Mouse (Mus musculus) adrenal gland, postnatal 25 days (tissue): ENCODE measurements at regions not wholly inside any gene's neighbourhood (a gene's known extent, or its start where the extent isn't known, plus 50 kb on each side); places are given as distances from the start of the nearest gene placed in this dataset.
A peak's percentile ranks its signal among the peaks of the same experiment; 100 is the strongest.

Experiments used
- DNase-seq: peaks from one replicate; pipeline ENCODE4 v3.0.0; 2021; ENCODE audit warnings: mixed read lengths

DNA sequence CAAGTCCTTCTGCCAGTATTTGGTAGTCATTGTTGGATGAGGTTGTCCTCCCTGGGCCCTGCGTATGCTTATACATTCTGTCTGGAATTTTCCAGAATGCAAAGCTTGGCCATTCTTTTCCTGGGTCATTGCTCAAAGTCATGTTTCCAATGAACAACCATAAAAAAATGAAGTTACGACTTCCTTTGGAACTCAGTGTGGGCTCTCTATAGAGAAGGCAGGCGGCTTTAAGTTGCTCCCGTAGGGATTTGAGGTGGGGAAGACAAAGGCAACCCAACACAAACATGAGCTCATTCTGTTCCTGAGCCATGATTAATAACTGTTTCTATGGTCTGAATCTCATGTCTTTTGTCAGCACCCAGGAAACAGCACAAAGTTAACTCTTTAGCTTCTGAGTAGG lies 204.3 kb downstream of the Hhipl2 start:
- DNase-seq = no peak

GRCm38 (mm10) chr1:183624266-183624665 lies 206.3 kb downstream of the Hhipl2 start:
- no peak for DNase-seq

GRCm38 (mm10) chr1:183633810-183634209 lies 215.8 kb downstream of the Hhipl2 start:
- no peak for DNase-seq

DNA sequence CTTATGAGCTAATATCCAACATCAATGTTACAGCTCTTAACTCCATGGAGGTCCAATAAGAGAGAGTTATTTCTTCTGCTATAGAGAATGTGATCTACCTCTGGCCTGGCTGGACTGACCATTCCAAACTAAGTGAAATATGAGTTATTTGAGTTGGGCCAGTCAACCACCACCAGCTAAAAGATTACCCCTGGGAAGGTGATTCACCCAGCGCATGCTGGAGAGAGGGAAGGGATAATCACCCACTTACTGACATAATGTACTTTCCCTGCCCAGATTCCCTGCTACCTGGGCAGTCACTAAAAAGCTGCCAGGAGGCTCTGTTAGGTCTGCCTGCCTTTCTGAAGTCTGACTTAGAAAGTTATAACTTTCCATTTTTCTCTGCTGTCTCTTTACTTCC lies 216.8 kb downstream of the Hhipl2 start:
- DNase-seq = no peak

DNA sequence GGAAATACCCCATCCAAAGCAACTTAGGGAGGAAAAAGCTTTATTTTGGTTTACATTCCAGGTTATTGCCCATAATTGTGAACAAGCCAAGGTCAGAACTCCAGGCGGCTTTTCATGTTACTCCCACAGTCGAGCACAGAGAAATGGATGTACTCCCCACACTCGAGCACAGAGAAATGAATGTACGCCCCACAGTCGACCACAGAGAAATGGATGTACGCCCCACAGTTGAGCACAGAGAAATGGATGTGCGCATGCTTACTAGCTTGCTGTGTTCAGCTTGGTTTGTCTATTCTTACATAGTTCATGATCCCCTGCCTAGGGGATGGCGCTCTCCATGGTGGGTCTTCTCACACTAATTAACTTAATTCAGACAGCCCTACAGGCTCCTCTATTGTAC lies 219.2 kb downstream of the Hhipl2 start:
- DNase-seq = no peak

DNA sequence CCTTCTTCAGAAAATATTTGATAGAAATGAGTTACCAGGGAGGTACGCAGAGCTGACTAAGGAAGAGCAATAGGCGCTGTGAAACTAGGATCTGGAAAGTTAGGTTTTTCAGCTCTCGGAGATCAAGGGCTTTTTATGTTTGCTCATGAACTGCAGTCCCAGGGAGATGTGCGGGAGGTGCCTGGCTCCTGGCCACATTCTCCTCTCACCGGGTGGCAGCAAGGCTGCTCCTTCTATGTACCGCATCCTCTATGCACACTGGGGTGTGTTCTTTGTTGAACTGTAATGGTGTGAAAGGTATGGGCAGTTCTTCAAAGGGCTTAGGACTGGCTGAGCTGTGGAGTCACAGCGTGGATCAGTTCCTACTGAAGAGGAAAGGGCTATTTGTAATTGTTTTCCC lies 221.3 kb downstream of the Hhipl2 start:
- no peak for DNase-seq

DNA sequence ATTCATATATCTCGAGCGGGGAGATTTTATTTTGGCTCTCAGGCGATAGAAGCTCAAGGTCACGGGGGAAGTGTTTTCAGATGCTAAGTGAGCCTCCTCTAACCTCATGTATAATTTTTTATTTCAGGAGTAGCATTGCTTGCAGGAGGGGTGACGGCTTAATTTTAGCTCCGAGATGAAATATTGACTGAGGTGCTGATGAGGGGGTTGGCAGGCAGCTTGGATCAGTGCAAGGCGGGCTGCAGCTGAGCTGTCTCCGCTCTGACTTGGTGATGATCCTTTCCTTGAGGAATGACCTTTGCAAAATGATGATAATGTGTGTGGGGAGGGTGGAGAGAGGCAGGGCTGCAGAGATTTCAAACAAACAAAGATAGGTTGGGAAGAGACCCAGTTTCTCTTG lies 222.6 kb downstream of the Hhipl2 start:
- no peak for DNase-seq

GRCm38 (mm10) chr1:183644001-183644400 lies 226.0 kb downstream of the Hhipl2 start:
- no peak for DNase-seq

DNA sequence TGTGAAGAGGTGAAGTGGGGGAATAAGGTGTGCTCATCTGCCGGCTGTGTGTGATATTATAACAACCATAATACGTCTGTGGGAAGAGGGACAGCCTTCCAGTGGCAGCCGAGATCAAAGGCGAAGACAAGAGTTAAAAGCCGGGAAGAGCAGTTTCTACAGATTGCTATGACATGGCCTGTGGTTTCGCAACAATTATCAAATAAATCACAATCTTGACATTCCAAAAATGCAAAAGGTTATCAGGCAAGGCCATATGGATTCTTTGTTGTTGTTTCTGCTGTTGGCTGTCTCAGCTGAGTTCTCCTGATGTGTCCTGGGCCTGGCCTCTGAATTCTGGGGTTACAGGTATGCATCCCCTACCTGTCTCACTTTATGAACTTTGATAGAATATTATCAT lies 235.9 kb downstream of the Hhipl2 start:
- no peak for DNase-seq

DNA sequence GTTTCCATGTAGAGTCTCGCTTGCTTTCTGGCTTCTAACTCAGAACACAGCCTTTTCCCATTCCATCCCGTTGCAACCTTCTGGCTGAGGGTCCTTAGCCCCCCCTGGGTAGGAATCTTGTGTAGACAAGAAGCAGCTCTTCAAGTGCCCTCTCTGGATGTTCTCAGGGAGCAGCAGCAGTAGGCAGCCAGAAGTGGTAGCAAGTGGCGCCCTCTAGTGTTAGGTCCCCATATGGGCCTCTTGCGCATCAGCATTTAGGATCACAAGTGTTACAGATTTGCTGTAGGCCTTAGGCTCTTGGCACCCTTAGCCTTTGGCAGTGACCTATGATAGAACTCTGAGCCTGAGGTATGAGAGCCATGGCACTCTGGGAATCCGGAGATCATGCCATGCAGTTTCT lies 239.0 kb downstream of the Hhipl2 start:
- DNase-seq = peak; percentile 64

- no peak for DNase-seq
Measured at GRCm38 (mm10) chr1:183660541-183660940, 242.5 kb downstream of the Hhipl2 start.

DNA sequence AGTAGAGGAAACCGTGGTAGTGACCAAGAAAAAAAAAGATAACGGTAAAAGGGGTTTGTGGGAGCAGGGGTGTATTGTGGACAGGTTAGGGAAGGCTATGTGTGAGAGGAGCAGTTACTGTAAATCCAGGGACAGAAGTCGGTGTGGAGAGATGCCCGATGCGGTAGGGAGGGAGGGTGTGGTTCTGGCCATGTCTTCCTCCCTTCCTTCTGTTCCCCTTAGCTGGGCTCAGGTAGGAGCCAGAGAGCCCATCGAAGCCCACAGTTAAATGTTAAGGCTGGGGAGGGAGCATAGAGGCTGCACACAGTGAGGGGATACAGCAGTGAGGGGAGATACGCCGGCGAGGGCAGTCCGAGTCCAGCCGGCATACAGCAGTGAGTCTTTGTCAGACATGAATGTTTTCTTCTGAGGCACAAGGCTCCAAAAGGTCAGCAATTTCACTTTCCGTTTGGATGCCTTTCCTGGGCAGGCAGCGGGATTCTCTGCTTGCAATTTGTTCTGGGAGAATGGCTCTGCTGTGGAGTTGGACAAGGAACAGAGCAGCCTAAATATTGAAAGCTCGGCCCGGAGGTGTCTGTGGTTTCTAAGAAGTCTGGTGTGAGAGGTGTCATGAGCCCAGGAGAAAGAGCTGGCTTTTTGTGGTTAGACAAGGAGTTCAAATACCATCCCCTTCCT lies 244.5 kb downstream of the Hhipl2 start:
- no peak for DNase-seq

GRCm38 (mm10) chr1:183669271-183669670 lies 251.3 kb downstream of the Hhipl2 start:
- no peak for DNase-seq

DNA sequence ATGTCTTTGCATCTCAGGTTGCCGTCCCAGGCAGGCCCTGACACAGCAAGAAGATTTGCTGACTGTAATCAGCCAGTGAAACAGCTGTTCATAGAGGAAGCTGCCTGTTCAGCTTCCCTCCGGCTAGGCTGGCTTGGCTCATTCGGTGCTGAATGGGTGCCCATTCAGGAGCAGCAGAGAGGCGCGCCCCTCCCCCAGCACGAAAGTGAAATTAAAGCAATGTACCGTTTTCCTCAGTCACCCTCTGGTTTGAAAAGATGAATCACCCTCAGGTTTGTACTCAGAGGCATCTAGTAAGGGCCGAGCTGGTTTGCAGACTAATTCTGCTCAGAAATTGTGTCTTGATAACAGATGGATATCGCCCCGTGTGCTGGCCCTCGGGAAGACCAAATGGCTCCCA lies 251.7 kb downstream of the Hhipl2 start:
- peak; percentile 18 for DNase-seq

DNA sequence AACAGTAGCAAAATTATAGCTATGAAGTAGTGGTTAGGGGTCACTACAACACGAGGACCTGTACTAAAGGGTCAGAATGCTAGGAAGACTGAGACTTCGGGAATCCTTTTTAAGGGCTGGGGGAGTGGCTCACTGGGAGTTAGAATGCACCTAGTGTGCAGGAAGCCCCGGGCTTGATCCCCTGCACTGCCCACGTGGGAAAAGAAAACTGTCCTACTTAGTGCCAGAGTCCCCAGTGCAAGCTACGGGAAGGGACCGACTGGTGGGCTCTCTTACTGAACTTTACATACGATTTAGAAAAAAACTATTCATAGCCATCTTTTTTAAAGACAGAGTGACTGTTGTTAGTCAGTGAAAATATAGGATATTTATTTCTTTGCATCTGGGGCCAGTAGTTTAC lies 252.5 kb downstream of the Hhipl2 start:
- no peak for DNase-seq

DNA sequence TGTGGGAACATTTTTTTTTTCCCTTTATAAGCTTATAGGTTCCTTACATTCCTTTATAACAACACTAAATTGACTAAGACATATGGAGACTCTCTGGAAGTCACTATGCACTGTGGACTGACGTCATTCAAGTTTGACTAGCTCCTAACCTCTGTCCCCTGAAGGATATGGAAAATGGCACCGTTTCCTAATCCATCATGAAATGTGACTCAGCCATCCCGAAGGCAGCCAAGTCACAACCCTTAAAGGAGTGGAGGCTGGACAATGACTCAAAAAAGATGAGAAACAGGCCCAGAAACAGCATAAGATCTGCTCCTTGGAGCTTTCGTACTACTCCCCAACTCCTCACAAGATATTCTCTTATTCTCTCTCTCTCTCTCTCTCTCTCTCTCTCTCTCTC lies 253.5 kb downstream of the Hhipl2 start:
- DNase-seq = no peak

- no peak for DNase-seq
Measured at GRCm38 (mm10) chr1:183672521-183672920, 254.5 kb downstream of the Hhipl2 start.

DNA sequence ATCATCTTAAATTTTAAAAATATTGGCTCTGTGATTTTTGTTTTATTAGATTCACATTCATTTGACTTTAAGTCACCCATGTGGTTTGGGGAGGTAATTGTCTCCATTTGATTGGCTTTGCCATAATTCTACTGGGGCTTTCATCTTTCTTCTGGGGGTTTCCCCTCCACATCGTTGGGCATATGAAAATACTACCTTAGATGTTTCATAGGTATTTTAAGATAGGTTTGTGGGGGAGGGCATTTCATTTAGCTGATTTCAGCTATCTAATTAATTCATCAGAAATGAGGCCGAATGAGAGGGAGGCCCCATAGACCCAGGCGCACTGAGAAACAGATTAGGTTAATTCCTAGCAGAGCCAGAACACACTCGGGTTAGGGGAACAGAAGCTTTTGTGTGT lies 259.6 kb downstream of the Hhipl2 start:
- no peak for DNase-seq

DNA sequence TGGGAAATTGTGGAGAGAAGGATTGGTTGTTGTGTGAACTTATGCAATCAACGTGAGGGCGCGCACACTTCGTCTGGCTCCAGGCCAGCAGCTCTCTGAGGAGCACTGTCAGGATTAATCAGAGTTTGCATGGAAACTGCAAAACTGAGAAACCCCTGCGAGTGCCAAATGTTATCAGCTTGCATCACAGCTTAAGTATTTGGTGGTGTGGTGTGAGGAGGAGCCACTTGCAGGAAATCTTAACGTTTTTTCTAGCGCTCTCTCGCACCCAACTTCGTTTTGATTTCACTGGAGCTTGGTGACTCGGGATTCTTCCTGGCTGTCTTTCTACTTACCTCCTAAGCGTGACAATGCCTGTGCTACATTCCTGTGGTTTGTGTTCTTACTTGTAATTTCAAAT lies 261.9 kb downstream of the Hhipl2 start:
- DNase-seq = peak; percentile 59

DNA sequence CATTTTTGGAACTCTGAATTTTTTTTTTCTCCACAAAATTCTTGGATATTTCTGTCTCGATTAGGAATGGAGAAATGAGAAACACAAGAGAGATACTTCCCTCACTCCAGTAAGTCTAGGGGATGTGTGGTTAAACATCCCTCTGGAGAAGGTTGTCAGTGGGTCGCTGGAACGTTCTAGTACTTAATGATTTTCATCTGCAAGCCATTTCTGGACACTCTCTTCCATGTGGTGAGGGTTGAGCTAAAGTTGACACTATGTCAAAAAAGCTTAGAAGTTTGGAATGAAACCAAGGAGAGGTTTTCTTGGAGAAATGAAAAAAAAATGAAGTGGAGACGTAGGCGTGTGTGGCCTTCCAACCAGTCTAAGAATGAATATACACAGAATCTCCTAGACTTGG lies 268.0 kb downstream of the Hhipl2 start:
- no peak for DNase-seq

GRCm38 (mm10) chr1:183692756-183693155 lies 274.7 kb downstream of the Hhipl2 start:
- no peak for DNase-seq

DNA sequence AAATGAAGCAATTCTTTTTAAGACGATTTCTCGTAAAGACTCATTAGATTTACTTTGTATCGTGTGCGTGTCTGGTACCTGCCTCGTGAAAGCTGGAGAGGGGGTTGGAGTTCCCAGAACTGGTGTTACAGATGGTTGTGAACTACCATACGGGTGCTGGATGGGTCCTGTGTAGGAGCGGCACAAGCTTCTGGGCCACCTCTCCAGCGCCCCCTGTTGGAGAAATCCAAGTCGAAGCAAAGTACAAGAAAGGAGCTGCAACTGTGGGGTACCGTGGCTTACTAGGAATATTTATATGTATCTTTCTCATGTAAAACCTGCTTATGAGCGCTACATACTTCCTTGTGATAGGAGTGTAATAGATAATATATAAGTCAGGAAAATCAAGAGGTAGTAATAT lies 281.3 kb downstream of the Hhipl2 start:
- DNase-seq = peak; percentile 42

DNA sequence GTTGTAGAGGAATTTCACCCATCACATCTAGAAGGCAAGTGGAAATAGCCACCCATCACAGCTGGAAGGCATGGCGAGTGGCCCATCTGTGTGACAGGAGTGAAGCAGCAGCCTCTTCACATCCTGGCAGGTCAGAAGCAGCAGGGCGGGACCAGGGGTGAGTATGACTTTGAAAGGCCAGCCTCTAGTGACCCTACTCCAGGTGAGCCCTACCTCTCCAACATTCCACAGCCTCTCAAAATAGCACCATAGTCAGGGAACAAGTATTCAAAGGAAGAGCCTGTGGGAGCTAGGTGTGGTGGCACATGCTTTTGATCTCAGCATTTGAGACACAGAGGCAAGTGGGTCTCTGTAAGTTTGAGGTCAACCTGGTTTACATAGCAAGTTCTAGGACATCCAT lies 284.9 kb downstream of the Hhipl2 start:
- DNase-seq = no peak

GRCm38 (mm10) chr1:183712895-183713294 lies 294.9 kb downstream of the Hhipl2 start:
- no peak for DNase-seq

DNA sequence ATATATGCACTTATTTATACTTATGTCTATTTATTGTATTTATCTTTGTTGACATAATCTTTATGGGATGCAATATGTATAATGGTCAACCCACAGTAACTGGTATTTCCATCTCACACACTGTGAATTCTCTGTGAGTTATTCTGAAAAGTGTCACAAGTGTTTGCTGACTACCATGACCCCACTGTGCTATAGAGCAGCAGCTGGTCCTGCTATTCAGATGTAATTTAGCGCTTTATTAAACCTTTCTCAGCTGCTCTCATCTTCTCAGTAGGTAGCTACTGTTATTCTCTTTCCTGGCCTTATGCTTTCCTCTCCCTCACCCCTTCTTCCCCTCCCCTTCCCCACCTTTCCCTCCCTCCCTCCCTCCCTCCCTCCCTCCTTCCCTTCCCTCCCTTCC lies 296.0 kb upstream of the Dusp10 start:
- DNase-seq = no peak
